Mouse (Mus musculus) kidney, embryonic 14.5 days (tissue): ENCODE measurements at regions not wholly inside any gene's neighbourhood (a gene's known extent, or its start where the extent isn't known, plus 50 kb on each side); places are given as distances from the start of the nearest gene placed in this dataset.

Experiments used
- ATAC-seq: fragments of 200-750 bp; cut with Nextera tagmentation; 2 replicates; pipeline ENCODE4 v1.8.0; 2017; ENCODE audit warnings: moderate number of reproducible peaks, mild to moderate bottlenecking, moderate TSS enrichment, moderate library complexity; ENCODE audit not compliant: low FRiP score, low TSS enrichment
- H3K27ac ChIP-seq: fragments of 300-500 bp; sonication (generic); 2 replicates; pipeline ENCODE4 v1.5.1; 2014; ENCODE audit warnings: low read depth, mild to moderate bottlenecking, low read length, moderate library complexity, mixed read lengths
- H3K27me3 ChIP-seq: fragments of 300-500 bp; sonication (generic); 2 replicates; pipeline ENCODE4 v1.6.1; 2014; ENCODE audit warnings: mild to moderate bottlenecking, low read length; ENCODE audit not compliant: control insufficient read depth, insufficient read depth
- H3K36me3 ChIP-seq: fragments of 300-500 bp; sonication (generic); 2 replicates; pipeline ENCODE4 v1.6.1; 2014; ENCODE audit warnings: low read length, mixed read lengths; ENCODE audit not compliant: control insufficient read depth, insufficient read depth
- H3K4me1 ChIP-seq: fragments of 300-500 bp; sonication (generic); 2 replicates; pipeline ENCODE4 v1.6.1; 2014; ENCODE audit warnings: low read length, mixed read lengths; ENCODE audit not compliant: control insufficient read depth, insufficient read depth
- H3K4me2 ChIP-seq: fragments of 300-500 bp; sonication (generic); replicated peaks from 2 replicates; pipeline ENCODE4 v1.6.1; 2014; ENCODE audit warnings: low read depth, mild to moderate bottlenecking, low read length
- H3K4me3 ChIP-seq: fragments of 300-500 bp; sonication (generic); 2 replicates; pipeline ENCODE4 v1.5.1; 2014; ENCODE audit warnings: mild to moderate bottlenecking, low read length
- H3K9ac ChIP-seq: fragments of 300-500 bp; sonication (generic); 2 replicates; pipeline ENCODE4 v1.6.1; 2014; ENCODE audit warnings: low read depth, mild to moderate bottlenecking, low read length, moderate library complexity
- H3K9me3 ChIP-seq: fragments of 300-500 bp; sonication (generic); 2 replicates; pipeline ENCODE4 v1.6.1; 2016; ENCODE audit warnings: low read length; ENCODE audit not compliant: control insufficient read depth
- WGBS: fragments of 180-500 bp; shearing (Covaris S2); extraction: QIAGEN DNeasy Blood & Tissue Kit; methylation state at CpG from one replicate; pipeline ENCODE4 v1.1.7; 2014; 5-methylcytosine and 5-hydroxymethylcytosine counted together

DNA sequence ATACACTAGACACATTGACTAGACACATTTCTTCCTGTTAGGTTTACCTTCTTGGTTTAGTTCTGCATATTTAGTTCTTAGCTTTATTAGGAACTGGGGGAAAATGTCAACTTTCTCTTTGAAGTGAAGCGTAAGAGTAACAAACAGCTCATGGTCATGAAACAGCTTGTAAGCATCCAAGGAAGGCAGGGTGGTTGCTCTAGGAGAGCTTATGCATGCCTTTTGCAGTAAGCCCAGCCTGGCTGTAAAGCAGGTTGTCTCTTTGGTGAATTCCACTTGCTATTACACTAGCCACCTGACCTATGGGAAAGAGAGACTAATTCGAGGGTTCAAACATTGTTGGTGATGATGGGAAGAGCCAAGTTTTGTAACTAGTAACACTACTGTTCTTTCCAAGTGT lies 168.9 kb upstream of the Trib2 start:
- H3K27ac ChIP-seq, result no peak overlapping the region
- H3K27me3 ChIP-seq, result no peaks in the 10 kb centered on the region
- no peak overlapping the region for H3K4me2 ChIP-seq
- no peaks in the 10 kb centered on the region for H3K9me3 ChIP-seq
- no peaks in the 10 kb centered on the region for H3K36me3 ChIP-seq
- no peak for ATAC-seq
- WGBS, result 77% methylated on average over 2 of the region's 2 CpGs
- no peak overlapping the region for H3K4me3 ChIP-seq
- H3K4me1 ChIP-seq, result no peaks in the 10 kb centered on the region
- H3K9ac ChIP-seq, result no peak overlapping the region

DNA sequence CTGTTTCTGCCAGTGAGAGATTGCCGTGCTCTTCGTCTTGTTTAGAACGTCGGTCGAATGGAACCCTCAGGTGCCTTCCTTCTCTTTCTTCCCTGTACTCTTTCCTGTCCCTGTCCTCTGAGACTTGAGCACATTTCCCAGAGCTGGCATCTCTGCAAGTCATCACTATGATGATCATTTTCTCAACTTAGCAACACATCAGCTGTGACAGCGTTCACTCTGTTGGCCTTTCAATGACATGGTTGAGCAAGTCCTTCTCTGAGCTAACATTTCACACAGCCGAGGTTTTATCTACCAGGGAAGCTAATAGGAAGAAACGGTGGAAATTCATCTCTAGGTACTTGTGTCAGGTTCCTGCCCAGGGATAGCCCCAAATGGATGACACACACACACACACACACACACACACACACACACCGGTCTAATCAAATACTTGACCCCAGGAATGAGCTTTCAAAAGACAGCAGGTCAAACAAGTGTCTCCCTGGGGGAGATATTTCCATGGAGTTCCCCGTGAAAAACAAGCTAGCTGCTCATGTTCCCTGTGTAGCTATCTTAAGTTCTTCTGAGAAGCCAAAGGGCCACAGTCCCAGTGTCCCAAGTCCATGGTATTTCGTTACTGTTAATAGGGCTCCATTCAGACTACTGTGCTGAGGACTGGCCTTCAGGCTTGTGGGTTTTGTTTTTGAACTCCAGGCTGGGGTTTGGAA lies 167.0 kb upstream of the Trib2 start:
- H3K9ac ChIP-seq, result no peak overlapping the region
- no peaks in the 10 kb centered on the region for H3K4me1 ChIP-seq
- no peak for ATAC-seq
- no peaks in the 10 kb centered on the region for H3K36me3 ChIP-seq
- 78% methylated on average over 11 of the region's 11 CpGs for WGBS
- no peaks in the 10 kb centered on the region for H3K27me3 ChIP-seq
- H3K4me2 ChIP-seq, result no peak overlapping the region
- no peak overlapping the region for H3K4me3 ChIP-seq
- H3K27ac ChIP-seq, result no peak overlapping the region
- H3K9me3 ChIP-seq, result no peaks in the 10 kb centered on the region

GRCm38 (mm10) chr12:15981741-15982140 lies 165.0 kb upstream of the Trib2 start:
- no peaks in the 10 kb centered on the region for H3K27me3 ChIP-seq
- H3K4me2 ChIP-seq, result no peak overlapping the region
- no peaks in the 10 kb centered on the region for H3K4me1 ChIP-seq
- H3K9ac ChIP-seq, result no peak overlapping the region
- no peak overlapping the region for H3K27ac ChIP-seq
- no peaks in the 10 kb centered on the region for H3K36me3 ChIP-seq
- H3K9me3 ChIP-seq, result no peaks in the 10 kb centered on the region
- no peak overlapping the region for H3K4me3 ChIP-seq
- no peak for ATAC-seq
- WGBS, result 34% methylated on average over 1 of the region's 1 CpGs

GRCm38 (mm10) chr12:15979233-15979632 lies 162.5 kb upstream of the Trib2 start:
- H3K27ac ChIP-seq, result no peak overlapping the region
- H3K4me3 ChIP-seq, result no peak overlapping the region
- H3K9me3 ChIP-seq, result no peaks in the 10 kb centered on the region
- H3K36me3 ChIP-seq, result no peaks in the 10 kb centered on the region
- WGBS, result 81% methylated on average over 7 of the region's 7 CpGs
- ATAC-seq, result no peak
- no peaks in the 10 kb centered on the region for H3K27me3 ChIP-seq
- H3K4me1 ChIP-seq, result no peaks in the 10 kb centered on the region
- no peak overlapping the region for H3K4me2 ChIP-seq
- no peak overlapping the region for H3K9ac ChIP-seq

DNA sequence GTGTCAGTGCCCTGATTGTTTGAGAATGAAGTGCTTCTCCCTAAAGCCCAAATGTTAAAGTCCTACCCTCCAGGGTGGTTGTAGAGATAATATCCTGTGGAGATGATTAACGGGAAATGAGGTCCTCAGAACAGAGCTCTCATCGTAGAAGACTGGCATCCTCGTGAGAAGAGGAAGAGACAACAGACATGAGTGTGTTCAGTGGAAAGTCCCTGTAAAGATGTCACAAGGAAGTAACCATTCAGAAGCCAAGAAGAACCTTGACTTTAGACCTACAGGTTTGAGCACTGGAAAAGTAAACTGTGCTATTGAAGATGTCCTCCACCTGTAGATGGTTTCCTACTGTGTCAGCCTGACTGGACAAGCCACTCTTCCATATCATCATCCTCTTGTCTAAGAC lies 155.1 kb upstream of the Trib2 start:
- no peak for ATAC-seq

DNA sequence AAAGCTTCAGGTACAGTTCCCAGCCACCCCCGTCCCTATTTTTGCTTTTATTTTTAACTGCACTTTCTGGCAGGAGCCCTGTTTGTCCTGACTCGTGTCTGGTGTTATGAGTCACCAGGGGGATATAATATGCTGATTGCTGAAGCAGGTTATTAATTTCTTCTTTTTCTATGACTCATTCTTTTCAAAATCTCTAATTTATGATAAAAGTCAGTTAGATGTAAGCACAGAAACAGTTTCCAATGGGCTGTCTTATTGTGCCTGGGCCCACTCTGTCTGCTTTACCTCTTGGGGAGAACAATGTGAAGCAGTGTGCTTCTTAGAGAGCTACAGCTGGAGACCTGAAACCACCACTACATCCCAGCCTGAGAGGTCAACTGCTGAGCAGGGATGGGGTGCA lies 153.5 kb upstream of the Trib2 start:
- no peaks in the 10 kb centered on the region for H3K36me3 ChIP-seq
- no peak overlapping the region for H3K4me3 ChIP-seq
- no peaks in the 10 kb centered on the region for H3K27me3 ChIP-seq
- no peaks in the 10 kb centered on the region for H3K4me1 ChIP-seq
- no peak overlapping the region for H3K9ac ChIP-seq
- WGBS, result 59% methylated on average over 2 of the region's 2 CpGs
- H3K9me3 ChIP-seq, result no peaks in the 10 kb centered on the region
- no peak overlapping the region for H3K4me2 ChIP-seq
- no peak for ATAC-seq
- H3K27ac ChIP-seq, result no peak overlapping the region

More for the DNA sequence above, 155.1 kb upstream of the Trib2 start:
- WGBS, result 71% methylated on average over 3 of the region's 3 CpGs
- no peak overlapping the region for H3K4me3 ChIP-seq
- H3K36me3 ChIP-seq, result no peaks in the 10 kb centered on the region
- no peak overlapping the region for H3K27ac ChIP-seq
- no peak overlapping the region for H3K9ac ChIP-seq
- H3K4me1 ChIP-seq, result no peaks in the 10 kb centered on the region
- no peaks in the 10 kb centered on the region for H3K27me3 ChIP-seq
- no peaks in the 10 kb centered on the region for H3K9me3 ChIP-seq
- no peak overlapping the region for H3K4me2 ChIP-seq

DNA sequence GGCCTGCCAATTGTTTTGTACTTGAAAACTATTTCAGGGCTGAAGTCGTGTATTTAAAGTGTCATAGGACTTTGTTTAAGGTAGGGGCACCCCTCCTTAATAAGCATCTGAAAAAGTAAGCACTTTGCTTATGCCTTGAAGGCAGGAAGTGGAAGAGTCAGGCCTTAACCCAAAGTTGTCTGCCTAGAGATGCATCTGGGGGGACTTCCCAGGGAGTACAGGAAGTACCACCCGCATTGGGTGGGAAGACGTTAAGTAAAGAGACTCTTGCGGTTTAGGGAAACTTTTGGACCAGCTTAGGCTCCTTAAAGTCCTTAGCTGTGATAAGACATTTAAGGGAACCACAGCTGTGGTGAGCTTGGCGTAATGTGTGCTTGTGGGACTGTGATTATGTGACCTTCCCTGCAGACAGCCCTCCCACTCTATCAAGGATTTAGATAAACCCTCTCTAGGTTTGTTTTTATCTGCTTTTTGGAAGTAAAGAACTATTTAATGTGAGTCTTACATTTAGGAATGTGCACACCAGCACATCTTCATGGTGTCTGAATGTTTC lies 150.9 kb upstream of the Trib2 start:
- no peak overlapping the region for H3K4me3 ChIP-seq
- no peaks in the 10 kb centered on the region for H3K9me3 ChIP-seq
- no peak for ATAC-seq
- no peaks in the 10 kb centered on the region for H3K27me3 ChIP-seq
- H3K36me3 ChIP-seq, result no peaks in the 10 kb centered on the region
- no peaks in the 10 kb centered on the region for H3K4me1 ChIP-seq
- H3K9ac ChIP-seq, result no peak overlapping the region
- no peak overlapping the region for H3K4me2 ChIP-seq
- 67% methylated on average over 5 of the region's 5 CpGs for WGBS
- H3K27ac ChIP-seq, result no peak overlapping the region

GRCm38 (mm10) chr12:15966631-15967030 lies 149.9 kb upstream of the Trib2 start:
- WGBS, result 81% methylated on average over 1 of the region's 1 CpGs
- no peak for ATAC-seq
- Histone ChIP-seq H3K9ac (no peak overlapping the region), H3K27ac (no peak overlapping the region), H3K27me3 (no peaks in the 10 kb centered on the region), H3K4me3 (no peak overlapping the region), H3K36me3 (no peaks in the 10 kb centered on the region), H3K4me2 (no peak overlapping the region), H3K9me3 (no peaks in the 10 kb centered on the region), H3K4me1 (no peaks in the 10 kb centered on the region)

- H3K4me2 ChIP-seq, result no peak overlapping the region
- no peak for ATAC-seq
- H3K36me3 ChIP-seq, result no peaks in the 10 kb centered on the region
- H3K27me3 ChIP-seq, result no peaks in the 10 kb centered on the region
- H3K4me3 ChIP-seq, result no peak overlapping the region
- no peaks in the 10 kb centered on the region for H3K9me3 ChIP-seq
- 90% methylated on average over 4 of the region's 4 CpGs for WGBS
- H3K9ac ChIP-seq, result no peak overlapping the region
- H3K4me1 ChIP-seq, result no peaks in the 10 kb centered on the region
- no peak overlapping the region for H3K27ac ChIP-seq
Measured at GRCm38 (mm10) chr12:15965921-15966320, 149.2 kb upstream of the Trib2 start.
